17 mouse cellular contexts compared by ENCODE assay signal in the genomic region with DNA sequence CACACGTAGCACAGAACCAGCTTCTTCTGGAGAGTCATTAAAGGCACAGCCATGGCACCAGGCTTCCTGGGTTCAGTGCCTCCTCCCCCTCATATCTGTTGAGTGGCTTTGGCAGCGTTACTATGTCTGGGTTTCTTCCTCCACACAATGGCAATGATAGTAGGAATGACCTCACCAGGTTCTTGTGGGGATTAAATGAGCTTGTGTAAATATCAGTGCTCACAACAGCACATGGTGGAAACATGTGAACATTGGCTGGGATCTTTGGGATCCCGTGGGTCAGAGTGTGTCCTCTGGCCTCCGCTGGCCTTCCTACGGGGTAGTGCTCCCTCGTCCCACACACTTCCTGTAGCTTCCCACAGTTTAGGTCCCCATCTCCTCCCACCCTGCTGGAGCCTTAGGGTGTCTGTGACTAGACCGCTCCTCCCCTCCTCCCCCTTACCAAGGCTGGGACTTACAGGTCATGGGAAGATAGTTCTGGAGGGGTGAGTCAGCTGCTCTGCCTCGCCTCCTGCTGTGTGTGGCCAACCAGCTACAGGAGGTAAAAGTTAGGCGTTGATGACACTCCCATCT. TPM values are rescaled to one million over a fixed set of nuclear protein-coding genes. Genes with fewer than 3 reads are reported as not detected.
DNase-seq lines count a peak whose midpoint lies in the region; ATAC-seq lines count a peak whose summit lies in the region.
"Had no signal": no experiment of that assay in that cellular context is flagged by ENCODE, and none has a peak within 500 bp of the region (broad histone marks: within the 10 kb centered on the region; RNA-seq: fewer than 3 reads in every experiment).

No protein-coding gene starts in this region.

- ATAC-seq in heart, embryonic 13.5 days (ENCODE audit: extremely low read depth, insufficient number of reproducible peaks, low FRiP score, low TSS enrichment) = peak; percentile 43; the same call in 1 of the 2 replicates
- ATAC-seq in intestine, embryonic 15.5 days = no peak
- no peak for ATAC-seq in monocyte, adult 5-6 weeks (replicated peaks; ENCODE audit: insufficient number of reproducible peaks, low FRiP score, low TSS enrichment, poor library complexity, severe bottlenecking)
- ATAC-seq: forebrain, embryonic 16.5 days had no signal

- H3K4me2 ChIP-seq in heart, embryonic 13.5 days = no peak overlapping the region; the same call in 1 of the 2 replicates
- H3K4me2 ChIP-seq in intestine, embryonic 15.5 days (replicated peaks) = no peak overlapping the region
- H3K4me2 ChIP-seq: limb, embryonic 12.5 days had no signal

- no peak overlapping the region for H3K9ac ChIP-seq in heart, embryonic 13.5 days
- H3K9ac ChIP-seq in intestine, embryonic 15.5 days = no peak overlapping the region
- H3K9ac ChIP-seq: limb, embryonic 12.5 days had no signal

- H3K27ac ChIP-seq in heart, embryonic 13.5 days (replicated peaks) = peak overlapping the region; percentile 80
- no peak overlapping the region for H3K27ac ChIP-seq in intestine, embryonic 15.5 days
- H3K27ac ChIP-seq: limb, embryonic 12.5 days had no signal

- H3K36me3 ChIP-seq in heart, embryonic 13.5 days = no peaks in the 10 kb centered on the region
- no peaks in the 10 kb centered on the region for H3K36me3 ChIP-seq in intestine, embryonic 15.5 days
- H3K36me3 ChIP-seq: limb, embryonic 12.5 days had no signal

- intact Hi-C loops in heart, postnatal 36 days (cut with DNase I) = no loop called here

- H3K27me3 ChIP-seq in heart, embryonic 13.5 days (replicated peaks) = peaks cover 28% of the 10 kb centered on the region
- H3K27me3 ChIP-seq in intestine, embryonic 15.5 days (replicated peaks) = no peaks in the 10 kb centered on the region

- H3K4me3 ChIP-seq in heart, embryonic 13.5 days = no peak overlapping the region
- no peak overlapping the region for H3K4me3 ChIP-seq in intestine, embryonic 15.5 days (replicated peaks)
- H3K4me3 ChIP-seq: limb, embryonic 12.5 days had no signal

- DNase-seq in heart, adult 18-20 months = peak; percentile 55 to 70
- no peak for DNase-seq in heart, postnatal 36 days
- DNase-seq in testis, postnatal 14 days (ENCODE audit: low spot score) = peak; percentile 34
- no peak for DNase-seq in testis, postnatal 10 days (ENCODE audit: low spot score)
- DNase-seq in embryo, embryonic 10.5 days (ENCODE audit: low spot score) = no peak
- DNase-seq: cerebellum, adult 11-12 months; kidney, adult 18-20 months; layer of hippocampus, adult 9-11 months had no signal

- WGBS in heart, embryonic 13.5 days = 29% methylated on average over 9 of the region's 9 CpGs
- 55% methylated on average over 9 of the region's 9 CpGs for WGBS in intestine, embryonic 15.5 days

- peaks cover 35% of the 10 kb centered on the region for H3K4me1 ChIP-seq in heart, embryonic 13.5 days
- H3K4me1 ChIP-seq in intestine, embryonic 15.5 days (replicated peaks) = no peaks in the 10 kb centered on the region
- H3K4me1 ChIP-seq: limb, embryonic 12.5 days had no signal

- H3K9me3 ChIP-seq in heart, embryonic 13.5 days = no peaks in the 10 kb centered on the region
- H3K9me3 ChIP-seq in intestine, embryonic 15.5 days = no peaks in the 10 kb centered on the region
- H3K9me3 ChIP-seq: limb, embryonic 12.5 days had no signal

RNA-seq across cellular contexts. Expression of a gene that starts 25.9 kb away (rescaled TPM):
- over 10,000 TPM in 1 of 2 experiments, 1,000 to 10,000 TPM in 1; 9,387 to 10,464 TPM for total RNA-seq in heart, adult 18-20 months (2021)
- 1,000 to 10,000 TPM; 8,733 to 8,759 TPM for total RNA-seq in heart, postnatal 36 days (2021)
- 5,554 and 6,221 TPM in 2 replicates for polyA plus RNA-seq in heart, embryonic 13.5 days (2015; fragmentation: Nextera tagmentation; extraction: Ambion mirVana)
- 16.4 and 17.4 TPM in 2 replicates for polyA plus RNA-seq in intestine, embryonic 15.5 days (2015; fragmentation: Nextera tagmentation; extraction: Ambion mirVana)
- not detected in 3 replicates for total RNA-seq in monocyte, adult 5-6 weeks (2017)
- total RNA-seq: granulocyte monocyte progenitor cell, adult 5-6 weeks; megakaryocyte, adult 5-6 weeks had no signal

RNA-seq across cellular contexts. Expression of a gene that starts 43.7 kb away (rescaled TPM):
- 1 to 10 TPM; 5.9 to 8.3 TPM for total RNA-seq in heart, adult 18-20 months (2021)
- 1 to 10 TPM; 5.6 to 8.2 TPM for total RNA-seq in heart, postnatal 36 days (2021)
- 4.0 and 4.4 TPM in 2 replicates for polyA plus RNA-seq in heart, embryonic 13.5 days (2015; fragmentation: Nextera tagmentation; extraction: Ambion mirVana)
- 179 and 196 TPM in 2 replicates for polyA plus RNA-seq in intestine, embryonic 15.5 days (2015; fragmentation: Nextera tagmentation; extraction: Ambion mirVana)
- 0.29 TPM in 1 of 3 replicates, not detected in the others for total RNA-seq in monocyte, adult 5-6 weeks (2017)
- total RNA-seq: CH12.LX; granulocyte monocyte progenitor cell, adult 5-6 weeks; megakaryocyte, adult 5-6 weeks had no signal

RNA-seq across cellular contexts. Expression of a gene that starts 56.9 kb away (rescaled TPM):
- not detected for total RNA-seq in heart, adult 18-20 months (2021)
- not detected for total RNA-seq in heart, postnatal 36 days (2021)
- polyA plus RNA-seq in heart, embryonic 13.5 days (2015; fragmentation: Nextera tagmentation; extraction: Ambion mirVana) = 0.08 and 0.12 TPM in 2 replicates
- 0.08 and 0.15 TPM in 2 replicates for polyA plus RNA-seq in intestine, embryonic 15.5 days (2015; fragmentation: Nextera tagmentation; extraction: Ambion mirVana)
- total RNA-seq in monocyte, adult 5-6 weeks (2017) = not detected in 3 replicates
- total RNA-seq: CH12.LX; granulocyte monocyte progenitor cell, adult 5-6 weeks; megakaryocyte, adult 5-6 weeks had no signal
- polyA plus RNA-seq: spleen, adult 2 months had no signal

Comparison
In these comparisons a context has a peak if more than half of its experiments do, and no peak if none do; other contexts are left out.
1. DNase-seq: peak in heart, adult 18-20 months (2 of 2) and testis, postnatal 14 days (single experiment); none in heart, postnatal 36 days (0 of 2), testis, postnatal 10 days (single experiment) and embryo, embryonic 10.5 days (single experiment).
2. RNA of a gene that starts 25.9 kb away (total RNA-seq): 9,387 to 10,464 TPM in heart, adult 18-20 months and 8,733 to 8,759 TPM in heart, postnatal 36 days; not detected in monocyte, adult 5-6 weeks; every median in the first group is over 1,000 times any median in the second.